Mouse (Mus musculus) kidney, embryonic 15.5 days (tissue): ENCODE data around the gene Mtor. TPM values are rescaled to one million over a fixed set of nuclear protein-coding genes. Genes with fewer than 3 reads are reported as not detected.

Experiments
- ATAC-seq: fragments of 200-750 bp; cut with Nextera tagmentation; replicated peaks from 2 replicates; pipeline ENCODE4 v1.8.0; 2017; ENCODE audit warnings: moderate TSS enrichment; ENCODE audit not compliant: low FRiP score
- H3K27ac ChIP-seq: fragments of 300-500 bp; sonication (generic); 2 replicates; pipeline ENCODE4 v1.5.1; 2015; ENCODE audit warnings: mild to moderate bottlenecking, inconsistent platforms
- H3K27me3 ChIP-seq: fragments of 300-500 bp; sonication (generic); 2 replicates; pipeline ENCODE4 v1.6.1; 2015; ENCODE audit warnings: inconsistent platforms
- H3K36me3 ChIP-seq: fragments of 300-500 bp; sonication (generic); 2 replicates; pipeline ENCODE4 v1.6.1; 2015; ENCODE audit warnings: inconsistent platforms
- H3K4me1 ChIP-seq: fragments of 300-500 bp; sonication (generic); 2 replicates; pipeline ENCODE4 v1.6.1; 2015; ENCODE audit warnings: inconsistent platforms
- H3K4me2 ChIP-seq: fragments of 300-500 bp; sonication (generic); 2 replicates; pipeline ENCODE4 v1.6.1; 2015; ENCODE audit warnings: moderate library complexity, mild to moderate bottlenecking, inconsistent platforms
- H3K4me3 ChIP-seq: fragments of 300-500 bp; sonication (generic); replicated peaks from 2 replicates; pipeline ENCODE4 v1.5.1; 2015; ENCODE audit warnings: mild to moderate bottlenecking, inconsistent platforms
- H3K9ac ChIP-seq: fragments of 300-500 bp; sonication (generic); 2 replicates; pipeline ENCODE4 v1.6.1; 2015; ENCODE audit warnings: mild to moderate bottlenecking, inconsistent platforms
- H3K9me3 ChIP-seq: fragments of 300-500 bp; sonication (generic); replicated peaks from 2 replicates; pipeline ENCODE4 v1.6.1; 2016; ENCODE audit warnings: inconsistent platforms
- WGBS: fragments of 180-500 bp; shearing (Covaris S2); methylation state at CpG from one replicate; pipeline ENCODE4 v1.1.7; 2015; ENCODE audit warnings: mixed read lengths; 5-methylcytosine and 5-hydroxymethylcytosine counted together
- polyA plus RNA-seq: library from polyadenylated mRNA; unstranded; fragments of >200 nt; fragmentation: Nextera tagmentation; extraction: Ambion mirVana; gene quantifications from 2 replicates; pipeline ENCODE4 v1.2.1, GENCODE M21; 2015

The Mtor gene
- polyA plus RNA-seq, 1 experiment from 2014 or later: 20.0 TPM

GRCm38 (mm10) chr4:148558297-148559000, 110.0 kb downstream of the Mtor start, which contains the start of gene Exosc10:
TSS of gene Exosc10 (plus strand) at chr4:148558429.
- peak within 1 kb of the TSS; percentile 92 for H3K4me3 ChIP-seq
- peak within 1 kb of the TSS; percentile 89 for H3K4me2 ChIP-seq
- H3K27me3 ChIP-seq: no peaks in the 10 kb centered on the region
- peaks cover 13% of the 10 kb centered on the region; the same call in 1 of the 2 replicates for H3K4me1 ChIP-seq
- under 1% methylated on average over 63 of the region's 63 CpGs for WGBS
- H3K9ac ChIP-seq: peak within 1 kb of the TSS; percentile 93
- H3K36me3 ChIP-seq: peaks cover 69% of the 10 kb centered on the region
- ATAC-seq: peak; percentile 94
- no peaks in the 10 kb centered on the region for H3K9me3 ChIP-seq
- peak within 1 kb of the TSS; percentile 93 for H3K27ac ChIP-seq

GRCm38 (mm10) chr4:148562676-148563075, 114.3 kb downstream of the Mtor start:
- no peaks in the 10 kb centered on the region for H3K27me3 ChIP-seq
- no peak for ATAC-seq
- no peaks in the 10 kb centered on the region for H3K9me3 ChIP-seq
- no peak overlapping the region for H3K4me2 ChIP-seq
- H3K4me1 ChIP-seq: peaks cover 11% of the 10 kb centered on the region; the same call in 1 of the 2 replicates
- H3K4me3 ChIP-seq: no peak overlapping the region
- H3K9ac ChIP-seq: no peak overlapping the region
- peaks cover 78% of the 10 kb centered on the region for H3K36me3 ChIP-seq
- 93% methylated on average over 17 of the region's 17 CpGs for WGBS
- H3K27ac ChIP-seq: no peak overlapping the region

- ATAC-seq: no peak
These were observed 115.2 kb downstream of the Mtor start for GRCm38 (mm10) chr4:148563595-148563994.

GRCm38 (mm10) chr4:148570138-148570537, 121.7 kb downstream of the Mtor start:
- ATAC-seq: no peak
- Histone ChIP-seq H3K36me3 (peaks cover 98% of the 10 kb centered on the region), H3K4me1 (no peaks in the 10 kb centered on the region)

More at GRCm38 (mm10) chr4:148563595-148563994, 115.2 kb downstream of the Mtor start:
- Histone ChIP-seq H3K9ac (no peak overlapping the region), H3K4me3 (no peak overlapping the region), H3K27me3 (no peaks in the 10 kb centered on the region), H3K4me2 (no peak overlapping the region), H3K27ac (no peak overlapping the region), H3K36me3 (peaks cover 87% of the 10 kb centered on the region), H3K9me3 (no peaks in the 10 kb centered on the region), H3K4me1 (peaks cover 8% of the 10 kb centered on the region; the same call in 1 of the 2 replicates)
- 96% methylated on average over 12 of the region's 12 CpGs for WGBS

GRCm38 (mm10) chr4:148570693-148571295, 122.4 kb downstream of the Mtor start:
- no peaks in the 10 kb centered on the region for H3K4me1 ChIP-seq
- no peak overlapping the region for H3K27ac ChIP-seq
- peaks cover 98% of the 10 kb centered on the region for H3K36me3 ChIP-seq
- H3K4me2 ChIP-seq: no peak overlapping the region
- no peak for ATAC-seq
- H3K4me3 ChIP-seq: no peak overlapping the region
- no peaks in the 10 kb centered on the region for H3K27me3 ChIP-seq
- no peaks in the 10 kb centered on the region for H3K9me3 ChIP-seq
- WGBS: 94% methylated on average over 9 of the region's 9 CpGs
- H3K9ac ChIP-seq: no peak overlapping the region

More at GRCm38 (mm10) chr4:148570138-148570537, 121.7 kb downstream of the Mtor start:
- no peak overlapping the region for H3K4me2 ChIP-seq
- no peak overlapping the region for H3K9ac ChIP-seq
- H3K27me3 ChIP-seq: no peaks in the 10 kb centered on the region
- no peak overlapping the region for H3K4me3 ChIP-seq
- no peaks in the 10 kb centered on the region for H3K9me3 ChIP-seq
- no peak overlapping the region for H3K27ac ChIP-seq
- 87% methylated on average over 10 of the region's 10 CpGs for WGBS

GRCm38 (mm10) chr4:148573222-148573621, 124.8 kb downstream of the Mtor start:
- WGBS: 89% methylated on average over 7 of the region's 7 CpGs
- Histone ChIP-seq H3K27ac (no peak overlapping the region), H3K4me2 (no peak overlapping the region), H3K27me3 (no peaks in the 10 kb centered on the region), H3K36me3 (peaks cover 98% of the 10 kb centered on the region), H3K4me3 (no peak overlapping the region), H3K9ac (no peak overlapping the region), H3K9me3 (no peaks in the 10 kb centered on the region), H3K4me1 (no peaks in the 10 kb centered on the region)
- no peak for ATAC-seq

GRCm38 (mm10) chr4:148580765-148581164, 132.4 kb downstream of the Mtor start:
- Histone ChIP-seq H3K4me1 (no peaks in the 10 kb centered on the region), H3K36me3 (peaks cover 82% of the 10 kb centered on the region), H3K9ac (no peak overlapping the region), H3K4me2 (no peak overlapping the region), H3K9me3 (no peaks in the 10 kb centered on the region), H3K27me3 (no peaks in the 10 kb centered on the region), H3K27ac (no peak overlapping the region), H3K4me3 (no peak overlapping the region)
- WGBS: 89% methylated on average over 9 of the region's 9 CpGs
- ATAC-seq: no peak

GRCm38 (mm10) chr4:148581422-148581821, 133.0 kb downstream of the Mtor start:
- Histone ChIP-seq H3K4me1 (no peaks in the 10 kb centered on the region), H3K27ac (no peak overlapping the region), H3K9me3 (no peaks in the 10 kb centered on the region), H3K9ac (no peak overlapping the region), H3K36me3 (peaks cover 75% of the 10 kb centered on the region), H3K4me3 (no peak overlapping the region), H3K27me3 (no peaks in the 10 kb centered on the region), H3K4me2 (no peak overlapping the region)
- 88% methylated on average over 5 of the region's 5 CpGs for WGBS
- no peak for ATAC-seq

GRCm38 (mm10) chr4:148583257-148583656, 134.8 kb downstream of the Mtor start:
- Histone ChIP-seq H3K36me3 (peaks cover 57% of the 10 kb centered on the region), H3K4me2 (no peak overlapping the region), H3K27ac (no peak overlapping the region), H3K4me1 (no peaks in the 10 kb centered on the region), H3K9ac (no peak overlapping the region), H3K27me3 (no peaks in the 10 kb centered on the region), H3K4me3 (no peak overlapping the region), H3K9me3 (no peaks in the 10 kb centered on the region)
- WGBS: 70% methylated on average over 4 of the region's 4 CpGs
- ATAC-seq: no peak

GRCm38 (mm10) chr4:148586648-148587047, 138.2 kb downstream of the Mtor start:
- no peak overlapping the region for H3K4me2 ChIP-seq
- no peak overlapping the region for H3K9ac ChIP-seq
- WGBS: 78% methylated on average over 9 of the region's 9 CpGs
- H3K36me3 ChIP-seq: peaks cover 23% of the 10 kb centered on the region
- H3K4me1 ChIP-seq: peaks cover 8% of the 10 kb centered on the region
- no peak for ATAC-seq
- no peaks in the 10 kb centered on the region for H3K9me3 ChIP-seq
- H3K27me3 ChIP-seq: no peaks in the 10 kb centered on the region
- H3K4me3 ChIP-seq: no peak overlapping the region
- H3K27ac ChIP-seq: no peak overlapping the region

GRCm38 (mm10) chr4:148588793-148589192, 140.4 kb downstream of the Mtor start:
- Histone ChIP-seq H3K9ac (no peak overlapping the region), H3K9me3 (no peaks in the 10 kb centered on the region), H3K36me3 (peaks cover 10% of the 10 kb centered on the region), H3K4me3 (no peak overlapping the region), H3K27ac (no peak overlapping the region), H3K4me1 (peaks cover 21% of the 10 kb centered on the region), H3K27me3 (no peaks in the 10 kb centered on the region), H3K4me2 (no peak overlapping the region)
- 85% methylated on average over 9 of the region's 9 CpGs for WGBS
- no peak for ATAC-seq

GRCm38 (mm10) chr4:148589565-148589964, 141.2 kb downstream of the Mtor start:
- Histone ChIP-seq H3K4me3 (no peak overlapping the region), H3K36me3 (peaks cover 16% of the 10 kb centered on the region), H3K4me1 (peaks cover 21% of the 10 kb centered on the region), H3K9me3 (no peaks in the 10 kb centered on the region), H3K9ac (no peak overlapping the region), H3K4me2 (no peak overlapping the region), H3K27me3 (no peaks in the 10 kb centered on the region), H3K27ac (no peak overlapping the region)
- WGBS: 59% methylated on average over 7 of the region's 8 CpGs
- no peak for ATAC-seq
